Comparison of ENCODE assay signal across 23 mouse cellular contexts in the genomic region with DNA sequence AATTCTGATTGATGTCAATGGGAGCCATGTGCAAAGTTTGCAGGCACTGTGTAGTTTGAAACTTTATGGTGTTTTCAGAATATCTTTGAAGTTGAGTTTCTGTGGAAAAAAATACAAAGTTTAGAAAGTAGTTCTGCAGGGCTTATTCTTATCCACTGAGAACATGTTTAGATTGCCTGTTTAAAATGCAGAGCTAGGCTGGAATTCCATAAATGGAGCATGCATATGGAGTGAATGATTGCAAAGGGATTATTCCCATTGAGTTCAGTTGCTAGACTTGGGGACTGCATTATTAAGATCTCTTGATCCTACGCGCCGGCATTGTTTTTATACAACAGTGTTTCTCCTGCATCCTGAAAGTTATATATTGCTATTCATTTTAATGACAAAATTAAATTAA.
DNase-seq lines count a peak whose midpoint lies in the region; ATAC-seq and TF ChIP-seq lines count a peak whose summit lies in the region.
"Had no signal": no experiment of that assay in that cellular context is flagged by ENCODE, and none has a peak within 500 bp of the region (broad histone marks: within the 10 kb centered on the region; RNA-seq: fewer than 3 reads in every experiment).

No protein-coding gene starts in this region.

- no peak for TF ChIP-seq POLR2A in thymus, adult 2 months (IDR thresholded peaks at IDR 0.05; ENCODE audit: control insufficient read depth, extremely low read depth, insufficient read depth, low read length, poor library complexity)

- H3K4me2 ChIP-seq in forebrain, embryonic 11.5 days (ENCODE audit: low read depth, low read length, severe bottlenecking), result no peak overlapping the region
- no peak overlapping the region for H3K4me2 ChIP-seq in forebrain, embryonic 15.5 days (replicated peaks)

- H3K27ac ChIP-seq in forebrain, embryonic 11.5 days (ENCODE audit: low read depth, low read length), result no peak overlapping the region
- H3K27ac ChIP-seq in forebrain, embryonic 15.5 days (replicated peaks), result no peak overlapping the region
- no peak overlapping the region for H3K27ac ChIP-seq in thymus, adult 2 months (ENCODE audit: control insufficient read depth, insufficient read depth, low read length)

- no peak for DNase-seq in forebrain, embryonic 11.5 days (ENCODE audit: low spot score)
- DNase-seq in frontal cortex, postnatal 14 days (ENCODE audit: low spot score in 2 of 2), result no peak
- DNase-seq in brain, adult 2 months (ENCODE audit: low read depth, low spot score), result peak; percentile 44
- peak; percentile 46 for DNase-seq in telencephalon, adult 2 months (ENCODE audit: low read depth, low spot score)
- DNase-seq in thymus, postnatal 4 days, result no peak
- no peak for DNase-seq in thymus, adult 2 months
- DNase-seq: adrenal gland, adult 2 months; adrenal gland, adult 8-10 months; adrenal gland, postnatal 10 days; adrenal gland, postnatal 14 days; adrenal gland, postnatal 25 days; adrenal gland, postnatal 36 days; B cell, adult 2 months; cerebellum, adult 11 months; cerebellum, adult 11-12 months; cerebellum, adult 18-20 months had no signal

- H3K36me3 ChIP-seq in forebrain, embryonic 11.5 days (ENCODE audit: control insufficient read depth, insufficient read depth, low read length), result no peaks in the 10 kb centered on the region
- no peaks in the 10 kb centered on the region for H3K36me3 ChIP-seq in forebrain, embryonic 15.5 days
- no peaks in the 10 kb centered on the region for H3K36me3 ChIP-seq in thymus, adult 2 months (ENCODE audit: control insufficient read depth, insufficient read depth, low read length)
- H3K36me3 ChIP-seq: G1E had no signal

- no peak overlapping the region for H3K4me3 ChIP-seq in forebrain, embryonic 11.5 days (ENCODE audit: low read depth, low read length)
- no peak overlapping the region for H3K4me3 ChIP-seq in forebrain, embryonic 15.5 days
- H3K4me3 ChIP-seq in thymus, adult 2 months (ENCODE audit: control insufficient read depth, insufficient read depth, low read length), result no peak overlapping the region

- TF ChIP-seq CTCF in thymus, adult 2 months (IDR thresholded peaks at IDR 0.05; ENCODE audit: borderline replicate concordance, control insufficient read depth, extremely low read depth, insufficient read depth, low read length, poor library complexity), result no peak

- WGBS in forebrain, embryonic 11.5 days, result 94% methylated on average over 3 of the region's 3 CpGs
- 92% methylated on average over 3 of the region's 3 CpGs for WGBS in forebrain, embryonic 15.5 days
- WGBS in thymus, adult 2 months, result 99% methylated on average over 3 of the region's 3 CpGs

- ATAC-seq in forebrain, embryonic 11.5 days (replicated peaks; ENCODE audit: low FRiP score), result 0 out of 2 replicates have a peak, but pooled peaks have one; percentile 21
- no peak for ATAC-seq in forebrain, embryonic 15.5 days (replicated peaks)
- peak; percentile 88 for ATAC-seq in frontal cortex, adult (ENCODE audit: low TSS enrichment)
- ATAC-seq: activated CD4-positive, CD25-positive, alpha-beta regulatory T cell, adult 4 months; CD4-positive, CD25-positive, alpha-beta regulatory T cell, adult 4 months; Patski had no signal

- no peaks in the 10 kb centered on the region for H3K9me3 ChIP-seq in forebrain, embryonic 11.5 days (ENCODE audit: control insufficient read depth, low read length)
- no peaks in the 10 kb centered on the region for H3K9me3 ChIP-seq in forebrain, embryonic 15.5 days
- H3K9me3 ChIP-seq: G1E had no signal

- H3K9ac ChIP-seq in forebrain, embryonic 11.5 days (ENCODE audit: low read length), result no peak overlapping the region
- H3K9ac ChIP-seq in forebrain, embryonic 15.5 days (replicated peaks), result no peak overlapping the region

- no peaks in the 10 kb centered on the region for H3K27me3 ChIP-seq in forebrain, embryonic 11.5 days (ENCODE audit: control insufficient read depth, insufficient read depth, low read length)
- H3K27me3 ChIP-seq in forebrain, embryonic 15.5 days, result no peaks in the 10 kb centered on the region
- no peaks in the 10 kb centered on the region for H3K27me3 ChIP-seq in thymus, adult 2 months (ENCODE audit: control insufficient read depth, insufficient read depth, low read length)
- H3K27me3 ChIP-seq: CH12.LX, Patski had no signal

- no peaks in the 10 kb centered on the region for H3K4me1 ChIP-seq in forebrain, embryonic 11.5 days (replicated peaks; ENCODE audit: control insufficient read depth, insufficient read depth, low read length)
- H3K4me1 ChIP-seq in forebrain, embryonic 15.5 days, result no peaks in the 10 kb centered on the region
- H3K4me1 ChIP-seq in thymus, adult 2 months (replicated peaks; ENCODE audit: control insufficient read depth, insufficient read depth, low read length), result no peaks in the 10 kb centered on the region

Comparison
In these comparisons a context has a peak if more than half of its experiments do, and no peak if none do; other contexts are left out.
1. DNase-seq: peak in brain, adult 2 months (single experiment) and telencephalon, adult 2 months (single experiment); none in forebrain, embryonic 11.5 days (single experiment), frontal cortex, postnatal 14 days (0 of 2), thymus, postnatal 4 days (single experiment) and thymus, adult 2 months (single experiment).